Mouse (Mus musculus) ES-E14 (cell line): Measurements from ENCODE around the gene Lhfpl2. TPM values are rescaled to one million over a fixed set of nuclear protein-coding genes. Genes with fewer than 3 reads are reported as not detected.
"Not testable (repeated sequence)": the region's sequence is repeated elsewhere in the genome, so short reads cannot be mapped to it uniquely, and the experiment has no call there.

Experiments used
- DNase-seq: peaks from one replicate; pipeline ENCODE4 v3.0.0-alpha.2; 2013; ENCODE audit warnings: low read depth, low spot score
- H3K27ac ChIP-seq: 2 replicates; pipeline ENCODE4 v1.5.1; 2012; ENCODE audit warnings: low read depth, mild to moderate bottlenecking, low read length, moderate library complexity, mixed read lengths; ENCODE audit not compliant: poor library complexity, insufficient read depth, severe bottlenecking
- H3K36me3 ChIP-seq: 2 replicates; pipeline ENCODE4 v1.6.1; 2012; ENCODE audit warnings: mild to moderate bottlenecking, low read length, moderate library complexity, mixed read lengths; ENCODE audit not compliant: control insufficient read depth, poor library complexity, insufficient read depth, severe bottlenecking
- H3K4me1 ChIP-seq, 2 experiments: fragments of 150-350 bp in 1 of 2; sonication (generic) in 1 of 2; 2 replicates each; pipeline ENCODE4 v1.6.1; 2012; ENCODE audit warnings: low read length in 2 of 2, mild to moderate bottlenecking in 1 of 2, mixed read lengths in 1 of 2; ENCODE audit not compliant: control insufficient read depth in 2 of 2, insufficient read depth in 2 of 2, poor library complexity in 1 of 2
- H3K4me3 ChIP-seq, 2 experiments: fragments of 150-350 bp in 1 of 2; sonication (generic) in 1 of 2; 2 replicates each; pipeline ENCODE4 v1.5.1; 2012; ENCODE audit warnings: low read length in 2 of 2, low read depth in 1 of 2, mild to moderate bottlenecking in 1 of 2, mixed read lengths in 1 of 2; ENCODE audit not compliant: insufficient read depth in 1 of 2, poor library complexity in 1 of 2, severe bottlenecking in 1 of 2
- H3K9ac ChIP-seq: 2 replicates; pipeline ENCODE4 v1.6.1; 2012; ENCODE audit warnings: low read depth, mild to moderate bottlenecking, low read length, mixed read lengths; ENCODE audit not compliant: poor library complexity, insufficient read depth, severe bottlenecking
- H3K9me3 ChIP-seq: fragments of 150-350 bp; sonication (generic); 2 replicates; pipeline ENCODE4 v1.6.1; 2012; ENCODE audit warnings: low read depth, mild to moderate bottlenecking, low read length; ENCODE audit not compliant: control insufficient read depth, insufficient read depth
- CHD2 ChIP-seq: IDR thresholded peaks from 2 replicates; pipeline ENCODE4 v1.6.1; 2014; ENCODE audit warnings: mild to moderate bottlenecking, low read depth, low read length, inconsistent platforms
- HCFC1 ChIP-seq: IDR thresholded peaks from 2 replicates; pipeline ENCODE4 v1.6.1; 2012; ENCODE audit warnings: low read length, inconsistent platforms, borderline replicate concordance; ENCODE audit not compliant: insufficient read depth
- MAFK ChIP-seq: IDR thresholded peaks from 2 replicates; pipeline ENCODE4 v1.6.1; 2014; ENCODE audit warnings: mild to moderate bottlenecking, low read depth, low read length, inconsistent platforms; ENCODE audit not compliant: insufficient read depth
- ZC3H11A ChIP-seq: IDR thresholded peaks from 2 replicates; pipeline ENCODE4 v1.6.1; 2012; ENCODE audit warnings: low read depth, mild to moderate bottlenecking, inconsistent platforms, low read length, borderline replicate concordance
- ZNF384 ChIP-seq: IDR thresholded peaks from 2 replicates; pipeline ENCODE4 v1.6.1; 2012; ENCODE audit warnings: low read depth, low read length, inconsistent platforms
- in situ Hi-C, 2 experiments: fragments of 600-800 bp; cut with MboI; formaldehyde crosslinking; loops; one replicate each; pipeline ENCODE4 v1.15.1; 2025; ENCODE audit warnings: low sequenced_read_pairs in 2 of 2, inconsistent platforms in 1 of 2; ENCODE audit not compliant: unreplicated experiment in 2 of 2
- total RNA-seq: library from RNA; depleted of rRNA; stranded (reverse); fragments of 300-350 nt; gene quantifications from 2 replicates; pipeline ENCODE4 v1.2.3, GENCODE M21; 2012; rRNA removed

Gene Lhfpl2
- 6.1 and 8.8 TPM in 2 replicates for total RNA-seq

GRCm38 (mm10) chr13:94057563-94058560, at the start of gene Lhfpl2:
Lhfpl2 (plus strand) TSS chr13:94057796.
- in situ Hi-C loops, result no loop called here
- peaks cover 0 to 4% of the 10 kb centered on the region in 2 experiments; a peak in 1 of 4 replicates for H3K4me1 ChIP-seq

DNA sequence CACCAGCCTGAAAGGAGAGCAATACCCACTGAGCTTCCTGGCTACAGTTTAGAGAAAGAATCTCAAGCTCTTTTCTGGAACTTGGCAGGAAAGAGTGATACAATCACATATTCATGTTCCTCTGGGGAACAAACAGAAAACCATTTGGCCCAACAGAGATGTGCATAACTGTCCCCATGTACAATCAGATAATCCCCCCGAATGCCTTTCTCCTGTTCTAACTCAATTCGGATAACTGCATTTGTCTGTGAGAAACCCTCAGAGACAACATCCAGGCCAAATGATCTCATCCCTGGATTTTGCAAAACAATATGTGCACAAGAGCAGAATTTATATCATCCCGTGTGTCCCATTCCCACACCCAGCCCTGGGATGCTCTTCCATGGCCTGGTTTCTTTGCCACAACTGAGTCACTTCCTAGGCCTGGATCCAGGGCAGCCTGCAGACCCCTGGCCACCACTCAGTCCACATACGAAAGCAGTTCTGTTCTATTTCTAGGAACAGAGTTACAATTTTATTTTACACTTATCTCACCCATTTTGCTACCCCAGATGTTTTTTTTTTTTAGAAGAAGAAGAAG, 45.5 kb upstream of the Lhfpl2 start:
- H3K4me3 ChIP-seq, result no peak overlapping the region
- no peak for DNase-seq
- H3K36me3 ChIP-seq, result no peaks in the 10 kb centered on the region
- H3K9ac ChIP-seq, result no peak overlapping the region
- no peak overlapping the region for H3K27ac ChIP-seq
- no peak for TF ChIP-seq ZNF384
- TF ChIP-seq CHD2, result no peak
- TF ChIP-seq MAFK, result no peak
- TF ChIP-seq HCFC1, result no peak
- TF ChIP-seq ZC3H11A, result no peak
- no peaks in the 10 kb centered on the region for H3K4me1 ChIP-seq
- H3K9me3 ChIP-seq, result no peaks in the 10 kb centered on the region
- in situ Hi-C loops, result no loop called here

More at GRCm38 (mm10) chr13:94057563-94058560, at the start of gene Lhfpl2:
- no peak within 1 kb of the TSS; the same call in 1 of the 2 replicates for H3K27ac ChIP-seq
- H3K36me3 ChIP-seq, result no peaks in the 10 kb centered on the region
- no peaks in the 10 kb centered on the region for H3K9me3 ChIP-seq
- peak; percentile 36 for DNase-seq
- H3K4me3 ChIP-seq, result peak within 1 kb of the TSS; percentile 72 to 73
- TF ChIP-seq ZC3H11A (no peak), CHD2 (no peak), HCFC1 (no peak)
- H3K9ac ChIP-seq, result peak within 1 kb of the TSS; percentile 77

- no peaks in the 10 kb centered on the region for H3K9me3 ChIP-seq
- DNase-seq, result no peak
- H3K27ac ChIP-seq, result no peak overlapping the region
- H3K4me1 ChIP-seq, result no peaks in the 10 kb centered on the region
- no peaks in the 10 kb centered on the region for H3K36me3 ChIP-seq
- no peak overlapping the region for H3K4me3 ChIP-seq
- in situ Hi-C loops, result no loop called here
- H3K9ac ChIP-seq, result no peak overlapping the region
- TF ChIP-seq MAFK, result no peak
- no peak for TF ChIP-seq ZC3H11A
- TF ChIP-seq ZNF384, result no peak
- TF ChIP-seq HCFC1, result no peak
- TF ChIP-seq CHD2, result no peak
These were observed 43.6 kb upstream of the Lhfpl2 start for GRCm38 (mm10) chr13:94013986-94014385.

DNA sequence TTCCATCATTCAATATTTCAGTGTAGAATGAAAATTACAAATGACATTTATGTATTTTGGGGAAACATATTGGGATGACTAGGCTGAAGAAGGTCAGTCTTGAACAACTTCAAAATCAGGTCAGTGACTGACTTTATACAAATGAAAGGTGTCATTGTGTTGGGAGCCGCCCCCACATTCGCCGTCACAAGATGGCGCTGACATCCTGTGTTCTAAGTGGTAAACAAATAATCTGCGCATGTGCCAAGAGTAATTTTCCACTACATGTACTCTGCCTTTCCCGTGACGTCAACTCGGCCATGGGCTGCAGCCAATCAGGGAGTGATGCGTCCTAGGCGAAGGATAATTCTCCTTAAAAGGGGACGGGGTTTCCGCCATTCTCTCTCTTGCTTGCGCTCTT, 33.0 kb upstream of the Lhfpl2 start:
- not testable (repeated sequence) for H3K4me3 ChIP-seq

More for the DNA sequence above, 33.0 kb upstream of the Lhfpl2 start:
- H3K9me3 ChIP-seq, H3K27ac ChIP-seq, H3K36me3 ChIP-seq, H3K9ac ChIP-seq, H3K4me1 ChIP-seq, in situ Hi-C loops, DNase-seq: not testable (repeated sequence)
